Mouse (Mus musculus): Measurements from ENCODE around the gene Ppm1m.

Ppm1m gene

DNA sequence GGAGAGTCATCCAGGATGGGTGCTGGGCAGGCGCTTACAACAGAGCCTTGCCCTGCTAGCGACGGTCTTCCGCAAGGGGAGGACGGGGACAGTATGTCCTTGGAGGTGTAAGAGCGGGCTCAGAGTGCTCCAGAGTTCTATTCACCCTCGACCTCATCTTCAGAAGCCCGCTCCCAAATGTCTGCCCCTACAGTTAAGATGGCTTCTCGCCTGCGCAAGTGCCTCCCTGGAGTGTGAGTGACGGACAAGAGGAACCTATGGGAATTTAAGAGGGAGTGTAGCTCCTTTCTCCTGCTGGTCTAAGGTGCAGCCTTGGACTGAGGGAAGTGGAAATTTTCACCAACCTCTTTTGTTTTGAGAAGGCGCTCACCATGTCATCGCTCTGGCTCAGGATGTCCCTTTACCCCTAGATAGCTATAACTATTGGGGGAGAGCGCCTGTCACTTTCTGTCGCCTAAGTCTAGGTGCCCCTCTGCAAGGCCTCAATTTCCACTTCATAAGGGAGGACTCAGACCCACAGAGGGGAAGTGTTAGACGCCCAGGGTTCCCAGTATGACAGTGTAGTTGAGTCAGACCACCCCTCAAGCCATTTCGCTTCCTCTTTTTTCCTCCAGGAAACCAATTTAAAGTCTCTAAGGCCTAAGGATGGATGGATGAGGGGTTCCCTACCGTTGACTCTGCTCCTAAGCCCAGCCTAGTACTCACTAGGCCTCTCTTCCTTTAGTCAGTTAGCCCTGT, at the start of gene Ppm1m:
Gene Ppm1m, minus strand, starts transcription at position 212 of the 738 bp plus-strand sequence.
- ChIA-PET CTCF (interaction anchor here in 3 of 4 experiments (1.1 to 1.9 kb wide), 4 partner anchors 12 to 19 kb away, joined by 3 to 13 read pairs (median 6); no protein-coding TSS in a partner anchor), POLR2A (interaction anchor here in 3 of 4 experiments (0.5 to 2.5 kb wide), 21 partner anchors 9 to 239 kb away, joined by 3 to 27 read pairs (median 5); partner anchors contain the start of genes Wdr82 (in 3 of the 3), Acy1 (in 1 of the 3) and Rpl29 (in 1 of the 3))

DNA sequence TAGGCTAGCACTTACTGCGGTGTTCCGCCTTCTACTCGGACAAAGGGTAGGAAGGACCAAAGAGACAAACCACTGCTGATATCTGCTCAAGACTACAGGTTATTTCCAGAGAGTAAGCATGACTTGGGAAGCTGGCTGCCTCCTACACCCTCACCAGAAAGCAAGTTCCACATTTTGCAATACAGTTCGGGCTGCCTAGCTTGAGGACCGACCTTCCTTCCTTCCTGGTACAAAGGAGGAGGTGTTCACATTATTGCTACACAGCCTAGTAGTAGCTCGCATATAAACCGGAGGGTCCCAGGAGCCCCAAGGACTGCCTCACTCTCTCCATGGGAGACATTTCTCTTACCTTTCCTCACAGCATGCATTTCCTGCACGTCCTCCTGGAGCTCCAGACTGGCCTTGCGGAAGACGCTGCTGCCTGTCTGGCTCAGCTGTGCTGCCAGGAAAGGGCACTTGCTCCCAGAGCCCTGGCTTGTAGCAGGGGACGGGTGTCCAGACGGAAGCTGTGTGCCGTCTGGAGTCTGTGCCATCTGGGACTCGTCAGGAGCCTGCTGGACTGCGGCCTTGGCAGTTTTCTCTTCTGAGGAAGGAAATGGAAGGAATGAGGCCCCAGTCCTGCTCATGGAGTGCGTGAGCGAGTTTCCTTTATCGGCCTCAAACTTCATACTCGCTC, 43.4 kb upstream of the Ppm1m start:
- CTCF ChIA-PET: interaction anchor here in 3 of 4 experiments (0.5 to 3.0 kb wide), 18 partner anchors 10 to 1397 kb away, joined by 3 to 21 read pairs (median 4); partner anchors contain the start of genes Parp3 (in 2 of the 3), Poc1a (in 2 of the 3), Rrp9 (in 1 of the 3) and Wdr82 (in 1 of the 3)
- POLR2A ChIA-PET: interaction anchor here in 3 of 4 experiments (0.7 to 4.2 kb wide), 21 partner anchors 8 to 234 kb away, joined by 3 to 21 read pairs (median 5); partner anchors contain the start of genes Wdr82 (in 2 of the 3), Dusp7 (in 1 of the 3), Parp3 (in 1 of the 3) and Poc1a (in 1 of the 3)

DNA sequence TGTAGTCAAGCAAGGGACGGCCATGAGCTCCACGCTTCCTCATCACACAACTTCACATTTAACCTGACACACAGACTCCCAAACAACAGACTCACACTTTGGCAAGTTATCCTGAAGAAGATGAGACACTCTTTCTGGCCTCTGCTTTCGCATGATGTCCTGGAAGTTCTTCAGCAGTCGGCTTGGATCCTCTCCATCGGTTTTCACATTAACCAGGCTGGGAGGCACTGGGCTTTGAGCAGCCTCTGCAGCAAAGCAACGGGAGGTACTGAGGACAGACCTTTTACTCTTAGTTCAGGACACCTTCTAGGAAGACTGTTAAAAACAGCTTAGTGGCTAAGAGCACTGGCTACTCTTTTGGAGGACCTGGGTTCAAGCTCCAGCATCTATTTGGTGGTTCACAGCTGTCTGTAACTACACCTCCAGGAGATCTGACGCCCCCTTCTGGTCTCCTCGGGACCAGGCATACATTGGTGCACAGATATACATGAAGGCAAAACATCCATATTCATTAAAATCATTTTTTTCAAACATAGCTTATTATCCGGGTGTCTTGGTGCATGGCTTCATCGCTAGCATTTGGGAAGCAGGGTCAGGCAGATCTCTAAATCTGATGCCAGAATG, 42.1 kb upstream of the Ppm1m start:
- ChIA-PET POLR2A (interaction anchor here in 3 of 4 experiments (0.8 to 4.2 kb wide), 16 partner anchors 7 to 235 kb away, joined by 3 to 21 read pairs (median 5); partner anchors contain the start of genes Parp3 (in 1 of the 3), Rpl29 (in 1 of the 3) and Wdr82 (in 1 of the 3)), CTCF (interaction anchor here (0.6 to 3.0 kb wide), 17 partner anchors 8 to 1092 kb away, joined by 3 to 21 read pairs (median 7); partner anchors contain the start of gene Poc1a (in 1 of the 4))

DNA sequence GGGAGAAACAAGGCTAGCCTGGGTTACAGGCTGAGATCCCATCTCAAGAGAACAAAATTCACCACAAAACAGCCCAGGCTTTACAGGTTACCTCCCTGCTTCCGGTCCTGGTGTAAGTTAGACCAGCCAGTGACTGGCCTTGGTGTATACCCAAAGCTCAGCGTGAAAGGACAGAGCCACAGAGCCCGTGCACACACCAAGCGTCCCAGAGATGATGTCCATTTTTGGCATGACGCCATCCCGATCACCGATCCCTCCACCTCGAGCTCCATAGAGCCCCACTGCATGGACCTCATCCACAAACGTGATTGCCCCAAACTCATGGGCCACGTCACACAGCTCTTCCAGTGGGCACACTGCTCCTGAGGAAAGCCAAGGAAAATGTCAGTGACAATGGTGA, 38.3 kb upstream of the Ppm1m start:
- ChIA-PET CTCF (interaction anchor here in 1 of 4 experiments (0.6 kb wide), 1 partner anchor 295 kb away, joined by 3 read pairs; no protein-coding TSS in a partner anchor), POLR2A (interaction anchor here in 1 of 4 experiments (0.9 to 1.2 kb wide), 3 partner anchors 11 to 47 kb away, joined by 3 read pairs; no protein-coding TSS in a partner anchor)

DNA sequence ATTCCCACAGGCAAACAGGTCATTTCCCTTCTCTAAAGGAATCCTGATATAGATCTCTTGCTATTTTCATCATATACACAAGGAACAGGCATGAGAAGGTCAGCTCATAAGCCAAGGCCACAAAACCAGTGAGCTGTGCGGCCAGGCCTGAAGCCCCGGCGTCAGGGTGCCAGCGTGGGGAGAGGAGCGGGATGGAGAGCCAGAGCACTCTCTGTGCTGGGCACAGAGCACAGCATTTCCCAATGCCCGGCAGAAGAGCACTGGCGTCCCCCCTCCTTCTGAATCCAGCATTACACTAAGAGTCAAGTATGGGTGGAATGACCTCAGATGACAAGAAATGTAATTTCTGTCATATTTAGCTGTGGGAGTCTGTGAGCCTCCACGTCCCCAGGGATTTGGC, 37.9 kb upstream of the Ppm1m start:
- CTCF ChIA-PET: interaction anchor here in 1 of 4 experiments (0.6 kb wide), 1 partner anchor 295 kb away, joined by 3 read pairs; no protein-coding TSS in a partner anchor
- POLR2A ChIA-PET: interaction anchor here in 1 of 4 experiments (0.9 to 1.2 kb wide), 3 partner anchors 10 to 46 kb away, joined by 3 read pairs; no protein-coding TSS in a partner anchor

DNA sequence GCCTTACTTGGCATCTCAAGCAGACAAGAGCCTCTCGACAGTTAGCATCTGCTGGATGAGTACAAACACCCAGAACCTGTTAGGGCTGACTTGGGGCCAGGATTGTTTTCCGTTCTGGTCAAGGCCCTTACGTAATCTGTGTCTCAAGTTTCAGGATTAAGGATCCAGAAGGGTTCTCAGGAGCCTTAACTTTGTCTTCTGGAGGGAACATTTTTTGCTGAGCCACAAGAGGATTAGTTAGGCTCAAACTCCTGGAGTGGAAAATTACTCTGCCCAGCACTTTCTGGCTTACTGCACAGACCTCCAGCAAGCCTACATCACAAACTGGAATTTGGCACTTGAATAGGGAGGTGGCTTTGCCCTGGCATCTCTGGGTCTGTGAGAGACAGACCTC, 37.3 kb upstream of the Ppm1m start:
- ChIA-PET CTCF (no interaction called here), POLR2A (interaction anchor here in 1 of 4 experiments (0.9 to 4.1 kb wide), 2 partner anchors 11 to 40 kb away, joined by 4 to 17 read pairs; no protein-coding TSS in a partner anchor)

DNA sequence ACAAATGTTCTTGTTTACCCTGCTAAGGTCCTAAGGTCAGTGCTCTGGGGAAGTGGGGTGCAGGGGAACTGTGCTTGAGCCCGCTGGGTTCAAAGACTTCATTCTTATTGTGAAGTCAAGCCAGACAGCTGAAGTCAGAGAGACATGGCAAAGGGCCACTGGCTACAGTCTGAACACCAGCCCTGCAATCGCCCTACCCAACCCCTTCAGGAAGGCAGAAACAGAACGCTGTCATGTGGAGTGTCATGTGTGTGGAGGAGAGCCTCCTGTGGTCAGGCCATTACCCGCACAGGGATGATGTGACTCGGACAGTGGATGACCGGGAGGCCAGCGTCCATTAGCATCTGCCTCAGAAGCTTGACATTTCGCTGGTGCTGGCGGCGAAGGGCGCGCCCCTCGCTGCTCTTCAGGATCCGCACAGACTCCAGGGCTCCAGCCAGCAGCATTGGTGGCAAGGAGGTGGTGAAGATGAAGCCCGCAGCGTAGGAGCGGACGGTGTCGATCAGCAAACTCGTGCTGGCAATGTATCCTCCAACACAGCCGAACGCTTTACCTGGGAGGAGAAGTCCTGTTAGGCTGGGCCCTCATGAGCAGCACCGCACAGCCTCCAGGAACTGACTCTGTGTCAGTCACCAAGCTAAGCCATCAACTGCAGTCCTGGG, 36.7 kb upstream of the Ppm1m start:
- ChIA-PET CTCF (no interaction called here), POLR2A (interaction anchor here in 1 of 4 experiments (0.8 to 4.1 kb wide), 3 partner anchors 11 to 68 kb away, joined by 3 to 17 read pairs (median 4); no protein-coding TSS in a partner anchor)

DNA sequence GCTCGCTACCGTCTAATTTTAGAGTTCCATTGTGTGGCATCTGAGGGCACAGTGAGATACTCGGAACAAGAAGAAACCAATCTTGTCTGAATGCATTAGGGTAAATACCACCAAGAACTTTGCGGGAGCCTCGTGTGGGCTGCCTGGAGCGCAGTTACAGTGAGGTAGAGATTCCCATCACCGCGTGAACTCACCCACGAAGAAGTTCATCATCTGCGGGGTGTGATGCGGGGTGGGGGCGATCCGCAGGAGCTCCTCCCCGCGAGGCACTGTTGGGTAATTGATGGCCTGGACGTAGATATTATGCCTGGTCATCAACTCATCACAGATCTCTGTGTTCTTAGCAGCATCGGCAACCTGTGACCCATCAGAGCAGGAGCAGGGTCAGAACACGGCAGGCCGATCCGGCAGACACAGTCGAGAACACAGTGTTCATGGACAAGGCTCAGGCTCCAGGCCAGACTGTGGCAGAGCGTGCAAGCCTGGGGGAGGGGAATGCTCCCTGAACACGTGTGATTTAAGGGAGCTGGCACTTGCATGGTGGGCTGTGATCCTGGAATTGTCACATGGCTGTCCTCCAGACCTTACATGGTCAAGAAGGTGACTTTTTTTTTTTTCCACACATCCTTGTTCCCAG, 35.8 kb upstream of the Ppm1m start:
- POLR2A ChIA-PET: interaction anchor here in 2 of 4 experiments (0.6 to 4.1 kb wide), 6 partner anchors 7 to 72 kb away, joined by 3 to 17 read pairs (median 3); partner anchors contain the start of gene Tlr9 (in 1 of the 2)
- CTCF ChIA-PET: interaction anchor here in 1 of 4 experiments (1.6 kb wide), 1 partner anchor 23 kb away, joined by 6 read pairs; no protein-coding TSS in a partner anchor

DNA sequence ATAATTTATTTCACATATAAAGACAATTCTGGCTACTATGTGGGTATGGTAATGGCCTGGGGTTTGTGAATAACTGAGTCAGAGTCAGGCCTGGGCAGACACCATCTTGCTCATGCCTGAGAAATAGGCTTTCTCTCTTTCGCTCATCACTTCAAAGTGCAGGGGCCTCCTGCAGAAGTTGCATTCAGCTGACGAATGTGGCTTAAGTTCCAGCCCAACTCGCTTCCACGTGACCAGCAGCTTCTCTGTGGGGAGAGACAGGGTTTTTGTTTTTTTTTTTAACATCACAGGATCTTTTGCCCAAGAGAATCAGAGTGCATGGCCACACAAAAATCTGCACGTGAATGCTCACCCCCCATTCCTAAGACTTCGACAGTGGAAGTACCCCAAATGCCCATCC, 34.4 kb upstream of the Ppm1m start:
- CTCF ChIA-PET: interaction anchor here in 1 of 4 experiments (0.6 to 1.6 kb wide), 3 partner anchors 8 to 47 kb away, joined by 3 to 6 read pairs (median 3); partner anchors contain the start of gene Poc1a
- POLR2A ChIA-PET: interaction anchor here in 2 of 4 experiments (0.9 to 4.1 kb wide), 6 partner anchors 8 to 243 kb away, joined by 3 to 17 read pairs (median 4); partner anchors contain the start of gene Parp3 (in 1 of the 2)

DNA sequence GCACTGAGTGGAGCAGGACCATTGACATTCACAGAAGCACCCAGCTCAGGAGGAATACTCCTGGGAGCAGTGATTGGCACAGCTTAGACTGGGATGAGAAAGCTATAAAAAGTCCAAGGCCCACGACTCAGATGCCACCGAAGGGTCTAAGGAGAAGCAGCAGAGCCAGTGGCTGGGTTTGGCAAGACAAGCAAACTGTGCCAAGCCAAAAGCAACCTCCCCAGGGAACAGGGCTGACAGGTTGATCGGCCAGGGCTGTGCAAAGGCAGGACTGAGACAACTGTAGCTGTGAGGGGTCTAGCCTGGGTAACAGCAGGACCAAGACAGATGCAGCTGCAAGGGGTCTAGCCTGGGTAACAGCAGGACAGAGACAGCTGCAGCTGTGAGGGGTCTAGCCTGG, 33.4 kb upstream of the Ppm1m start:
- CTCF ChIA-PET: interaction anchor here in 2 of 4 experiments (0.6 to 0.9 kb wide), 2 partner anchors 9 to 113 kb away, joined by 3 to 6 read pairs; no protein-coding TSS in a partner anchor
- POLR2A ChIA-PET: interaction anchor here in 1 of 4 experiments (1.1 to 4.1 kb wide), 3 partner anchors 7 to 66 kb away, joined by 3 to 17 read pairs (median 3); no protein-coding TSS in a partner anchor

DNA sequence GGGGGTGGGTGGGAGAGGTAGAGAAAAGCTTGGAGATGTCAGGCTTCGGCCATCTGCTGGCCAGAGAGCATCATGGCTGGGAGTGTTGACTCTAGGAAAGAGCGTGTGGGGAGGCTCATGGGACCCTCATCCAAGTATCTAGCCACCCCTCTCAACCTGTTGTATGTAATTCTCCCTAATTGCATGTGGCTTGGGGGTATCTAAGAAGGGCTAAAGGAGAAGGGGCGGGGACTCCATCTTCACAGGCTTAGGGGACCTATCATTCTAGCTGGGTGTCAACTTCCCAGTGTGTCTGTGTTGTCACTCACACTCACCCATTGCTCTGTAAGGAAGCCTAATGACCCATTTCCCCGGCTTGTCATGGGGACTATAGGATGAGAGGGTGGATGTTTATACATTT, 32.3 kb upstream of the Ppm1m start:
- POLR2A ChIA-PET: interaction anchor here in 1 of 4 experiments (0.6 to 1.4 kb wide), 4 partner anchors 18 to 1981 kb away, joined by 3 to 5 read pairs (median 4); no protein-coding TSS in a partner anchor
- CTCF ChIA-PET: interaction anchor here (0.6 to 2.6 kb wide), 13 partner anchors 9 to 245 kb away, joined by 3 to 21 read pairs (median 7); partner anchors contain the start of genes Parp3 (in 1 of the 4), Poc1a (in 1 of the 4) and Twf2 (in 1 of the 4)

DNA sequence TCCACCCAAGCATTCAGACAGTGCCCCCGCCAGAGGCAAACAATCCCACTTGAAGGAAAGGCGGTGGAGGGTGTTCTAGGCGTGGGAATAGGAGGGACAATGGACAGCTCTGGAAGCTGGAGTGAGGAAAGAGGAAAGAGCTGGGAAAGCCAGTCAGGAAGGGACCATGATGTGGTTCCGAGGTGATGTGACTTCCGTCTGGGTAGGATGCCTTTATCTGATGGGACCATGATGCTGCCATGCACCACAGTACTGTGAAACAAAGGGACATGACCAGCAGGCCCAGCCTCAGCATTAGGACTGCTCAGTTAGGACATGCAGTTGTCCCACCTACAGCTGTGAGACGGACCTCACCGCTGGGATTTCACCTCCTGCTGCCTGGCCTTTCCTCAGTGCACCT, 31.7 kb upstream of the Ppm1m start:
- POLR2A ChIA-PET: interaction anchor here in 3 of 4 experiments (0.7 to 1.9 kb wide), 7 partner anchors 8 to 159 kb away, joined by 3 to 4 read pairs (median 4); partner anchors contain the start of genes Twf2 (in 1 of the 3) and Wdr82 (in 1 of the 3)

DNA sequence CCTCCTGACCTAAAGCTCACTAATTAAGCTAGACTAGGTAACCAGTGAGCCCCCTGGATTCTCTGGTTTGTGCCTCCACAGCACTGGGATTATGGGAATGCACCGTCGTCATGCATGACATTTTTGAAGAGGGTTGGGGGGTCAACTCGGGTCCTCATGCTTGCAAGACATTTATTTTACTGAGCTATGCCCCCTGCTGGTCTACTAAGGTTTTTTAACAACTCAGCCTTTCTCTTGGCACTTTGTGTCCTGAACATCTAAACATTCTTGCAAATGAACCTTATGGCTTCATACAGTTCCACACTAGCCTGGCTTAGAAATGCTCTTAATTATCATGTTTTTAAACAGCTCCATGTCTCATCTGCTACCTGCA, 31.2 kb upstream of the Ppm1m start:
- ChIA-PET CTCF (interaction anchor here (0.6 to 2.6 kb wide), 23 partner anchors 9 to 1605 kb away, joined by 3 to 21 read pairs (median 4); partner anchors contain the start of genes Parp3 (in 1 of the 4), Poc1a (in 1 of the 4) and Twf2 (in 1 of the 4)), POLR2A (interaction anchor here in 3 of 4 experiments (0.7 to 2.6 kb wide), 9 partner anchors 9 to 159 kb away, joined by 3 to 7 read pairs (median 4); partner anchors contain the start of genes Twf2 (in 1 of the 3) and Wdr82 (in 1 of the 3))

More for the DNA sequence above, 31.7 kb upstream of the Ppm1m start:
- CTCF ChIA-PET: interaction anchor here (0.6 to 2.6 kb wide), 20 partner anchors 9 to 246 kb away, joined by 3 to 21 read pairs (median 3); partner anchors contain the start of genes Parp3 (in 1 of the 4), Poc1a (in 1 of the 4) and Twf2 (in 1 of the 4)

DNA sequence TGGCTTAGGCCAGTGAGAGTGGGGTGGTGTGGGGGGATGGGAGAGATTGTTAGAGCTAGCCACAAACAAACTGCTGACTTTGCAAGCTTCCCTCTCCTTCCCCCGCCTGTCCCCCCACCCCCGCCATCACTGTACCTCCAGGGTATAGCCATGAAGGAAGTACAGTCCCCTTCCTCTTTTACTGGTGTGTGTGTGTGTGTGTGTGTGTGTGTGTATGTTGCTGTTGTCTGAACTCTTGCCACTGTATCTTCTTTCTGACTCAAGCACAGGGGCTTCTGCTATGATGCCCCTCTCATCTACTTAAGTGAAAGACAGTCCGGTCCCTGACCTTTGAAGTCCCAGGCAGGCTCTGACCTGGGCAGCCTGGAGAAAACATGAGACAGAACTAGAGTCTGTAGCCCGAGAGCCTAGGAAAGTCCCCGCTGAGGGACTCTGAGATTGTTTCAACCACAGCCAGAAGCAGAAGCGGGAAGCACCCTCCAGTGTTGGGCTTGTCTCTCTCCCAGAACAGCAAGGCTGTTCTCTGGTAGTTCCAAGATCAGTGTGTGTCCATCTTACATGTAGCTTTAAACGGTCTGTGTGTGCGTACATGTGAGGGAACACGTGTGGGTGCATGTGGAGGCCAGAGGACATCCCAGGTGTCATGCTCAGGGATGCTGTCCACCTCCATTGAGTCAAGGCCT, 30.6 kb upstream of the Ppm1m start:
- CTCF ChIA-PET: interaction anchor here (0.6 to 2.6 kb wide), 25 partner anchors 8 to 1605 kb away, joined by 3 to 21 read pairs (median 4); partner anchors contain the start of genes Parp3 (in 1 of the 4), Poc1a (in 1 of the 4) and Twf2 (in 1 of the 4)

More for the DNA sequence above, 30.6 kb upstream of the Ppm1m start:
- POLR2A ChIA-PET: interaction anchor here in 3 of 4 experiments (0.7 to 2.6 kb wide), 11 partner anchors 9 to 199 kb away, joined by 3 to 7 read pairs (median 4); partner anchors contain the start of genes Rpl29 (in 1 of the 3), Twf2 (in 1 of the 3) and Wdr82 (in 1 of the 3)

All from embryonic stem cell, embryonic (primary cell).